Mouse (Mus musculus) frontal cortex, postnatal 36 days (tissue): ENCODE results near the gene Fam222a.

Experiments used
- DNase-seq, 2 experiments: peaks; one replicate each; pipeline ENCODE4 v3.0.0; 2022; ENCODE audit warnings: low spot score in 2 of 2

Fam222a gene

GRCm38 (mm10) chr5:114557765-114558731 is 9.8 kb upstream of the Fam222a start:
- DNase-seq = no peak

GRCm38 (mm10) chr5:114560533-114560936 is 7.3 kb upstream of the Fam222a start:
- DNase-seq = no peak

DNA sequence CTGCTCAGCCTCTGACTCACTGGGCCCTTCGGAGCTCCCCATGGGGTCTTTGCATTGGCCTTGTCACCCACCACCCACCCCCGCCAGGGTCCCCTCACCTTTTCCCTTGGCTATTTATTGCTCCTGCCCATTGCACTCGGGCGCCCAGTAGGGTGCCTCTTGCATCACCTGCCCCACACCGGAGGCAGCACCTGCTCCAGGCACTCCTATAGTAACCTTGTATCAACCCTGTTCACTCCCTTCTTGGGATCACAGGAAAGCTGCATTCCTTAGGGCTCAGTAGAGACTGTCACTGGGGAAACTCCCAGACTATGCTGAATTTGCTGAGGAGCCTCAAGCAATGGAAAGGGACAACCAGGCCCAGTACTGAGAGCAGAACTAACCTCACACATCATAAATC is 6.9 kb upstream of the Fam222a start:
- no peak for DNase-seq

GRCm38 (mm10) chr5:114563994-114564393 is 3.8 kb upstream of the Fam222a start:
- DNase-seq = no peak

- no peak for DNase-seq
These were observed 2.5 kb upstream of the Fam222a start for GRCm38 (mm10) chr5:114565305-114565704.

DNA sequence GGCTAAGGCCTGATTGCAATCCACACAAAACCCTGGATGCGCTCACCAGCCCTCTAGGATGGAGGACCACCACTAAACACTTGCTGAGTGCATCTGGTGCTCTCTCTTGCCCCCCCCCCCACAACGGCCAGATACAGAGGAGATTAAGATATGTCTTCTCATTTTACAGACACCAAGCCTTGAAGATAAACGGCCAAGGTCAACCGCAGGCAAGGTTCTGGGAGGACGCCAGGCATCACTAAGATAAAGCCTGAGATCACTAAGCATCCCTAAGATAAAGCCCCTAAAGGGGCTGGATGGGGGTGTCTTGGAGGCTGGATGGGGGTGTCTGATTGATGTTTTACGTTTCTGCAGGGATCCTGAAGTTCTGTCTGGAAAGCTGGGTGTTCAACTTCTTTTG is 2.1 kb upstream of the Fam222a start:
- DNase-seq = no peak

- no peak for DNase-seq
These were observed 1.4 kb upstream of the Fam222a start for GRCm38 (mm10) chr5:114566461-114566860.

- peak; percentile 90 to 91 for DNase-seq
These were observed 720 bp upstream of the Fam222a start for GRCm38 (mm10) chr5:114567075-114567517.

DNA sequence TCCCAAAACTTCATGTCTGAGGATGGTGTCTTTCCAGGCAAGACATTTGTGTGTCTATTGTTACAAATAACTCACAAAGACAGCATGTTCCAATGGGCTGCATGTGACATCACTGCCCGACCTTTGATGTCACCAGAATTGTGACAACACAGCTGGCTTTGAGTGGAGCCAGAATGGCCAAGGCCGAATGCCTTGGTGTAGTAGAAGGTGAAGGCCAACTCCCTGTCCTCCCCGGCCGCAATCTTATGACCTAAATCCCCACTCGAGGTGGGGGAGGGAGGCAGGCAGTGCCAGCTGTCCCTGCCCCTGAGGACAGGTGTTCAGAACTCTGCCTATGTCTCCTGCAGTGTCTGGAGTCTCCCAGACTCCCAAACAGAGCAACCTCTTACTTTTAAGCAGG is 1.0 kb downstream of the Fam222a start:
- DNase-seq = no peak

DNA sequence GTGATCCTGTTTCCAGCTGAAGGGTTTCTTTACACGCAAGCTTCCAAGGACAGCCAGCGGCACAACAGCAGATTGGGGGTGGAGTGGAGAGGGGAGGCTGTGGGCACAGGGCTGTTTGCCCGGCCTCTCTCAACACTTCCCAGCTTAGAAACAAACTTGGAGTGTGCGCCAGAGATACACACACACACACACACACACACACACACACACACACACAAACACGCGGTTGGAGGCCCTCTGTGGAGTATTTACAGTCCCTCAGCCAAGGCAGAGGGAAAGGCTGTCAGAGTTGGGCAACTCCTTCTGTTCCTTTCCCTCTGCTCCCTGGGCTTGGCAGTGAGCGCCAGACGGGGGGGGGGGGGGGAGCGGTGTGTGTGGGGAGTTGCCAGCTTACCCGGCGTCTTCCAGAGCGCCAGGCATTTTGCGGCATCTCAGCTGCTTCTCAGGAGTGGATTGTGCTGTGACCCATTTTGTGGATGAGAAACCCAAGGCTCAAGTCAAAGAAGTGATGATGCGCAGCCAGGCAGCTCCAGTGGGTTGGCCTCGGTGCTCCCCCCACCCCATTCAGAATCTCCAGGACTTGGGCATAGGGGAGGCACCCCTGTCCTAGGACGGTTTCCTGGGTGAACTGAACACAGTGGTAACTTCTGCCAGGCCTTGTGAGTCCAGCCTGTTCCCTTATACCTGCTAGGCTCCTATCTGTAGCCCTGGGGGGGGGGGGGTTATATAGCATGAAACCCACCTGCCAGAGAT is 2.3 kb downstream of the Fam222a start:
- peak; percentile 54 to 85 for DNase-seq

GRCm38 (mm10) chr5:114570791-114571450 is 3.1 kb downstream of the Fam222a start:
- DNase-seq = no peak

- peak in 1 of 2 experiments; percentile 26 for DNase-seq
These were observed 3.7 kb downstream of the Fam222a start for GRCm38 (mm10) chr5:114571451-114572030.

GRCm38 (mm10) chr5:114572997-114573396 is 5.2 kb downstream of the Fam222a start:
- no peak for DNase-seq

- no peak for DNase-seq
These were observed 6.3 kb downstream of the Fam222a start for GRCm38 (mm10) chr5:114573920-114574628.

DNA sequence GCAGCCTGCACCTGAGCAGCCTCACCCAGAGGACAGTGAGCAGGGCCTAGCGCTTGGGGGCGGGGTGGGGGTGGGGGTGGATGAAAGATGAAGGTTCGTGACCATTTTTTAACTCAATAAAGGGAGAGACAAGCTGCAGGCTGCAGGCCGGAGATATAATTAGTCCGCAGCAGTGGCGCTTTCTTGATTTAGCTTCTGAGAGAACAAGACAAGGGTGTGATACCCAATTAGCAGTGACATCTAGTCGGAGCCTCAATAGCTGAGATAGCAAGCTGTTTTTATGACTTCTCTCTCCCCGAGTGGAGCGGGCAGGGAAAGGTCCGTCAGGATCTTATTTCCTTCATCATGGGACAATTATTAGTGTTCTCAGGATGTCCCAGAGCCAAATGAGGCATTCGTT is 7.2 kb downstream of the Fam222a start:
- no peak for DNase-seq

GRCm38 (mm10) chr5:114575530-114575929 is 7.7 kb downstream of the Fam222a start:
- no peak for DNase-seq

GRCm38 (mm10) chr5:114575986-114576605 is 8.3 kb downstream of the Fam222a start:
- DNase-seq = peak; percentile 36 to 69

DNA sequence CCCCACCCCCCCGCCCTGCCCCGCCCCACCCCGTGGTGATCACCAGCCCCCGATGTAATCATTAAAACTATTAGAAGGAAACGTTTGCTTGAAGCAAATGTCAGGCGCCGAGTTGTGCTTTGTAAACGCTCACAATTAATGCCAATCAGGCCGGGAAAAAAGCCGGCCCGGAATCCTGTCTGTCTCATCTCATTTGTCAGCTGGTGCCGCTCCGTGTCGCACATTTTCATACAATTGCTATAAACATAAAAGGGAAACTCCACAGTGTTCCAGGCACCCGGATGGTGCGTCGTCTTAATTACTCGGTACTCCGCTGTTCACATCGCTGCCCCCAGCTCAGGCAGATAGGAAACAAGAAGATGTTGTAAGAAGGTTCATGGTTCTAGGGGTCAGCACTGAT is 10.5 kb downstream of the Fam222a start:
- no peak for DNase-seq

- DNase-seq = peak; percentile 32 to 49
These were observed 12.0 kb downstream of the Fam222a start for GRCm38 (mm10) chr5:114579714-114580357.

DNA sequence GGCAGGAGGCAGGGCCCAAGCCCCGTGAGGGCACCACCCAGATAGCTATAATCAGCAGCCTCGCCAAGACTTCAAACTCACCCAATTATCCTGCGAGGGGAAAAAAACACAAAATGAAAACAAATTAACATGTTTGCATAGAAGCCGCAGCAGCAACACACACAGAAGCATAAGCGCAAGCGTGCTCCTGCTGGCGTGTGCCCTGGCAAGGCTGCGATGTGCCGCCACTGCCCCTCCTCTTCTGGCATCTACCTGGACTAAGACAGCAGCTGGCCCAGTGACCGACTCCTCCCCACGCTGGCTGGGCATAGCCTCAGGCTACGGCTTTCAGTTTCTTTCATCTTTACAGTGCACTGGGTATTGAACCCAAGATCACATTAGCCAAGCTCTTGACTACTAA is 13.7 kb downstream of the Fam222a start:
- no peak for DNase-seq
